Mouse (Mus musculus): ENCODE data around the gene Arpin. TPM values are rescaled to one million over a fixed set of nuclear protein-coding genes. Genes with fewer than 3 reads are reported as not detected.
A peak's percentile ranks its signal among the peaks of the same experiment; 100 is the strongest.

Arpin gene
- 10 to 100 TPM in 2 of 4 experiments, 1 to 10 TPM in 2; 9.7 to 10.9 (median 10.0) TPM for total RNA-seq (2022)

- DNase-seq (ENCODE audit: low spot score) = peak; percentile 75
Observed at GRCm38 (mm10) chr7:79934862-79935510, at the start of gene Arpin. Arpin (minus strand) TSS chr7:79935359.

- DNase-seq (ENCODE audit: low spot score) = no peak
Observed at GRCm38 (mm10) chr7:79975316-79975715, 40.2 kb upstream of the Arpin start.

- no peak for DNase-seq (ENCODE audit: low spot score)
Observed at GRCm38 (mm10) chr7:79972195-79972594, 37.0 kb upstream of the Arpin start.

GRCm38 (mm10) chr7:79970336-79970735 is 35.2 kb upstream of the Arpin start:
- DNase-seq (ENCODE audit: low spot score) = no peak

- no peak for DNase-seq (ENCODE audit: low spot score)
Observed at GRCm38 (mm10) chr7:79968326-79968725, 33.2 kb upstream of the Arpin start.

- DNase-seq (ENCODE audit: low spot score) = no peak
Observed at GRCm38 (mm10) chr7:79961600-79961999, 26.4 kb upstream of the Arpin start.

GRCm38 (mm10) chr7:79956131-79956530 is 21.0 kb upstream of the Arpin start:
- DNase-seq (ENCODE audit: low spot score) = no peak

- DNase-seq (ENCODE audit: low spot score) = no peak
Observed at GRCm38 (mm10) chr7:79954890-79955289, 19.7 kb upstream of the Arpin start.

- no peak for DNase-seq (ENCODE audit: low spot score)
Observed at GRCm38 (mm10) chr7:79951038-79951437, 15.9 kb upstream of the Arpin start.

GRCm38 (mm10) chr7:79950236-79950635 is 15.1 kb upstream of the Arpin start:
- DNase-seq (ENCODE audit: low spot score) = no peak

- DNase-seq (ENCODE audit: low spot score) = peak; percentile 74
Observed at GRCm38 (mm10) chr7:79935511-79936205, 499 bp upstream of the Arpin start.

- peak; percentile 33 for DNase-seq (ENCODE audit: low spot score)
Observed at GRCm38 (mm10) chr7:79934461-79934860, 698 bp downstream of the Arpin start.

- DNase-seq (ENCODE audit: low spot score) = no peak
Observed at GRCm38 (mm10) chr7:79928516-79929052, 6.6 kb downstream of the Arpin start.

GRCm38 (mm10) chr7:79920344-79920983 is 14.7 kb downstream of the Arpin start, which contains the start of gene Ap3s2:
Ap3s2 (minus strand) TSS chr7:79920649.
- peak; percentile 89 for DNase-seq (ENCODE audit: low spot score)

GRCm38 (mm10) chr7:79914556-79914955 is 20.6 kb downstream of the Arpin start:
- peak; percentile 38 for DNase-seq (ENCODE audit: low spot score)

- peak; percentile 61 for DNase-seq (ENCODE audit: low spot score)
Observed at GRCm38 (mm10) chr7:79907356-79907755, 27.8 kb downstream of the Arpin start.

GRCm38 (mm10) chr7:79906914-79907313 is 28.2 kb downstream of the Arpin start:
- DNase-seq (ENCODE audit: low spot score) = no peak

- no peak for DNase-seq (ENCODE audit: low spot score)
Observed at GRCm38 (mm10) chr7:79905193-79905592, 30.0 kb downstream of the Arpin start.

- DNase-seq (ENCODE audit: low spot score) = no peak
Observed at GRCm38 (mm10) chr7:79903160-79903792, 31.9 kb downstream of the Arpin start.

GRCm38 (mm10) chr7:79900753-79901152 is 34.4 kb downstream of the Arpin start:
- no peak for DNase-seq (ENCODE audit: low spot score)

- DNase-seq (ENCODE audit: low spot score) = no peak
Observed at GRCm38 (mm10) chr7:79895225-79895624, 39.9 kb downstream of the Arpin start.

GRCm38 (mm10) chr7:79894790-79895189 is 40.4 kb downstream of the Arpin start:
- no peak for DNase-seq (ENCODE audit: low spot score)

Data from heart, adult 8-10 months (tissue).